Mouse (Mus musculus) spleen, postnatal 10 days (tissue): ENCODE measurements around the gene Gm8332.
"Not testable (repeated sequence)": the region's sequence is repeated elsewhere in the genome, so short reads cannot be mapped to it uniquely, and the experiment has no call there.

Experiments
- DNase-seq, 2 experiments: peaks; one replicate each; pipeline ENCODE4 v3.0.0; 2021 to 2022; ENCODE audit warnings: low spot score in 2 of 2

Gm8332 gene

DNA sequence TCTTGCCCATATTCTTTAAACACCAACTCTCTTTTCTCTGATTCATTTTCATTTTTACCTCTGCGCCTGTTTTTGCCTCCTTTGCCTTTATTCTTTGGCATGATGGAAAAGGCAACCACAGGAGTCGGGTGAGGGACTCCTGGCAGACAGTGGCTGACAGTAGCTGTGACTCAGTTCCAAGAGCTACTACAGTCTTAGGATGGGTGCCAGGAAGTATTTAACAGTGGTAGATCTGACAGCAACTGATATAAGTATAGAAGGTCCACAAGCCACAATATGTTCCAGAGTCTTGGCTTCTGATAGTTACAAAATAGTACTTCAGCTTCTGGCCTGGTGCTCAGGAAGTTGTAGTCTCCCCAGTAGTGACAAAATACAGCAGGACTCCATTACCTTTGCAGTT, at the start of gene Gm8332:
TSS of gene Gm8332 (minus strand) at position 101 of the 400 bp plus-strand sequence.
- DNase-seq, result not testable (repeated sequence)

DNA sequence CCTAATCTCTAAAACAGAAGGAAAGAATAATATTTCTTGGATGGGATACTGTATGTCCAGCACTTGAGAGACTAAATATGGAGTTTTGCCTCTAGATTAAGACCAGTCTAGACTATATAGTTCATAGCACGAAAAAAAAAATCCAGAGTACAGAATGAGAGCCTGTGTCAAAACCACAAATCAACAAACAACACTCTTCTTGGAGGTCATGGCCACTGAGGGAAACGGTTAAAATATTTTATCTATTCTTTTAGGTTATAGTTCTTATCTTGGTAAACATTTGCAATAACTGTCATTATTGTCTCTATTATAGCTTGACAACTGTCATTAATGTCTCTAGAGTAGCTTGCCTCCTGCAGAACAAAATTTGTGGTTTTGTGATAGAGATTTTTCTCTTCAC, 47.3 kb upstream of the Gm8332 start:
- DNase-seq, result not testable (repeated sequence)

DNA sequence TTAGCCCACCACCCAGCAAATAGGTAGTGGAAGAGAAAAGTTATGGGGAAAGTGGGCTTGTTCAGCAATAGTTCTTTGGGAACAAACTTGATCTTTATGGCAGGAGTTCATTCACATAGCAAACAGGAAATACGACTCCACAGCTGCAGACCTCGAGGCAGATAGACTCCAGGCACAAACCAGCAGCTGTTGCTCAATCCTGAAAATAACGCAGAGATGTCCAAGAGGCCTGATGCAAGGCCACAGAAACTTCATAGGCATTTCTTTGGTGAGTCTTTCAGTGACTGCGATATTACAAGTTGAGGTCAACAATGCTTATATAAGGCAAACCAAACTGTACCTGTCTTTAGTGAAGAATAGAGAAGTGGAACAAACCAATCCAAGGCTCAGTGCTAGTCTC, 43.2 kb upstream of the Gm8332 start:
- not testable (repeated sequence) for DNase-seq

DNA sequence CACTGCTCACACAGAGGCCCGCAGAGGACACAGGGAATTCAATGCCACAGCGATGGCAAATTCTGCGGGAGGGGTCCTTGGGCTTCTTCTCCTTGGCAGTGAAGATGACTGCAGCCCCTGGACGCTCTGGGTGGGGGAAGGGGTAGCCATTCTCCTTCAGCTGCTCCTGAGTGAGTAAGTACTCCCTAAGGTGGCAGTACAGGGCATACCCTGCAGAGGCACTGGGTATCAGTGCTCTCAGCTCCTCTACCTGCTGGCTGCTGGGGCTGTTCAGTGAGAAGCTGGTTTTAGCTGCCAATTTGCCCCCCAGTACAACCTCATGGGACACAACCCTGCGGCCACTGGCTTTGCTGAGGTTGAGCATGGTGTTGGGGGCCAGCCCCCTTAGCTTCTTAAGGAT, 35.3 kb upstream of the Gm8332 start:
- not testable (repeated sequence) for DNase-seq

DNA sequence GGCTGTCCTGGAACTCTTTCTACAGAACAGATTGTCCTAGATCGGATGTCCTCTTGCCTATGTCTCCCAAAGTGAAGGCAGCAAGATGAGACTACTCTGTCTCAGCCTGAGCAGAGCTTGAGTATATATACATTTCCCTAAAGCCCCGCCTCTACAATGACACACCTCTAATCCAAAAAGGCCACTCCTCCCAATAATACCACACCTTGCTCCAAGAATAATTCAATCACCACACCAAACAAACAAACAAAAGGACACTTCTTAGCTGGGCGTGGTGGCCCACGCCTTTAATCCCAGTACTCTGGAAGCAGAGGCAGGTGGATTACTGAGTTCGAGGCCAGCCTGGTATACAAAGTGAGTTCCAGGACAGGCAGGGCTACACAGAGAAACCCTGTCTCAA, 24.5 kb upstream of the Gm8332 start, which contains the start of gene Gm5662:
TSS of gene Gm5662 (minus strand) at position 101 of the 400 bp plus-strand sequence.
- not testable (repeated sequence) for DNase-seq

DNA sequence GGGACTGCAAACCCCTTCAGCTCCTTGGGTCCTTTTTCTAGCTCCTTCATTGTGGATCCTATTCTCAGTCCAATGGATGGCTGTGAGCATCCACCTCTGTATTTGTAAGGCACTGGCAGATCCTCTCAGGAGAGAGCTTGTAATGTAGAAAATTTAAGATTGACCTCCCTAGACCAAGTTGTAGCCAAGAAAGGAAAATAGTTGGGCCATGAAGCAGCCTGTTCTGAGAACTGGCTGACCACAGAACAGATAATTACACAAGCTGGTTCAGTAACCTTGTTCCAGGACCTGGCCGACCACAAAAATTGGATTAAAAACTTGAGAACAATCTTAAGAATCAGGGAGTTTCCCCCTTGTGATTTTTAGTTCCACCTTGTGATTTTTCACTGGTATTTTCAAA, 7.3 kb upstream of the Gm8332 start:
- DNase-seq, result no peak

DNA sequence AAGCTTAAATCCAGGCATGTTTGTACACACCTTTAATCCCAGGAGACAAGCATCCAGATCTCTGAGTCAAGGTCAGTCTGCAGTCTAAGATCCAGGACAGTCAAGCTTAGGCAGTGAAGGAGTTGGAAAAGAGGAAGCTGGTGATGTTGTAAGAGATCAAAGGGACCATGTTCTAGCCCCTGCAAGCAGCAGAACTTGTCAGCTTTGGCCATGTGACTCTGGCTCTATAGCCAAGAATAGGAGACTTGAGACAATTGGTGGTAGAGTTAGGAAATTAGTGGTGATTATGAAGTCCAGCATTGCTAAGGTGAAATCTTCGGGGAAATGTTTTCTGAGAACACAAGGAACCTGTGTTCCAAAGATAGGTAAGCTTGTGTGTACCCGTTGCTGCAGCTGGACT, 6.0 kb upstream of the Gm8332 start:
- DNase-seq, result not testable (repeated sequence)

DNA sequence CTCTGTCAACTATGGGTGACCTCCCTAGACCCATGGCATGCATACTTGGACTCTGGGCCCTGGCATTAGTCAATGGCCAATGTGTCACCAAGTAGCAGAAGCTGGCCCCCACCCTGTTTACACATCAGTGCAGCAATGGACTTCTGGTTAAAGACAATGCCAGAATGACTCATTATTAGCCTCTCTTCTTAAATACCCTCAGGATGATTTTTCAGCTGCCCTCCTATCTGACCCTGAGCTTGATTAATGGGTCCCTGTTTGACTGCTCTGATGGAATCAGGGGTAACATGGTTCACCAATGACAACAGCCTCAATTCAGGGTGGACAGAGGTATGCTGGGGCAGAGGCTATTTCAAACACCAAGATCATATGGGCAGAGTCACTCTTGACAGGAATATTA, 4.1 kb downstream of the Gm8332 start:
- not testable (repeated sequence) for DNase-seq

DNA sequence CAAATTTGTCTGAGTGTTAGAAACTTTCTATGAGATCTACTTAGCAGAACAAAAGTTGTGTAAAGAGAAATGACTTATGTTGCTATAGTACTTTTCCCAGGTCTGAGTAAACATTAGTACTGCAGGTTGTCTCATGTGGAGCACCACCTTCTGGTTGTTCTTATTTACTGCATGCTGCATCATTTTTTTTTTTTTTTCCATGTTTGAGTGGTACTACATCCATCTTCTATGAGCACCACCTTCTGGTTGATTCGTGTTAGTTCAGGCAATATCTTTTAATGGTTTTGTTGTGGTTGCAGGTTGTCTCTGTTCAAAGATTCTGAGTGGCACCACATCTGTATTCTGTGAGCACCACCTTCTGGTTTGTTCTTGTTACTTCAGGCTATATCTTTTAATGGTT, 7.0 kb downstream of the Gm8332 start:
- DNase-seq, result not testable (repeated sequence)

DNA sequence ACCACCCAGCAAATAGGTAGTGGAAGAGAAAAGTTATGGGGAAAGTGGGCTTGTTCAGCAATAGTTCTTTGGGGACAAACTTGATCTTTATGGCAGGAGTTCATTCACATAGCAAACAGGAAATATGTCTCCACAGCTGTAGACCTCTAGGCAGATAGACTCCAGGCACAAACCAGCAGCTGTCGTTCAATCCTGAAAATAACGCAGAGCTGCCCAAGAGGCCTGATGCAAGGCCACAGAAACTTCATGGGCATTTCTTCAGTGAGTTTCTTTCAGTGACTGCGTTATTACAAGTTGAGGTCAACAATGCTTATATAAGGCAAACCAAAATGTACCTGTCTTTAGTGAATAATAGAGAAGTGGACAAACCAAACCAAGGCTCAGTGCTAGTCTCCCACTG, 30.5 kb downstream of the Gm8332 start:
- DNase-seq, result no peak

DNA sequence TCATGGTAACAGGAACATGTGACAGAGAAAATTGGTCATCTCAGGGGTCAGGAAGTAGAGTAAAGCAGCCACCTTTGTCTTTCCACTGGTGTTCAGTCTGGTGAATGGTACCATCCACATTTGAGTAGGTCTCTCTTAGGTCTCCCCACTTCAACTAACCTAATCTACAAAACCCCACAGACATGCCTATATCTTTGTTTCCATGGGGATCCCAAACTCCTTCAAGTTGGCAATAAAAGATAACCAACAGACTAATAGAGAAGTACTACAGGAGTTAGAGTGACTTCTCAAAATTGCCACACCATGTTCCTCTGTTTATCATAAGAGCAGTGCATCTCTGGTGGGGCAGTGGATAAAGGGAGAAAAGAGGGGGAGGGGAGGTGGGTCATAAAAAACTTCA, 31.8 kb downstream of the Gm8332 start:
- DNase-seq, result not testable (repeated sequence)

DNA sequence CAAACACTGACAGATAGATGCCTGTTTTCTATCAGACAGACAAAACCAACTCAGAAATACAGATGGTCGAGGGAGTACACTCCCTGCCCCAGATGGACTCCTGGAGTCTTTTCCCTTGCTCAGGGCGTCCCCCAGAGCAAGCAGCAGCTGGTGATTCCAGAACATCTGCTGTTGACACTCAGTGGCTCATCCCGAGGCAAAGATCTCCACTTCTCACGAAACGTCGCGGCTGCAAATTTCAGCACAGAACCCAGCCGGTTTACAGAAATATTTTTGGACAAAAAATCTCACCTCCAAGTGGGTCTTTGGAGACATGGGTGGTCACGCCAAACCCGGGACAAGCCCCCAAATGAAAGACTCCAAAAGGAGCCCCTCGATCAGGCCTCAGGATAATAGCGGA, 35.3 kb downstream of the Gm8332 start:
- no peak for DNase-seq

DNA sequence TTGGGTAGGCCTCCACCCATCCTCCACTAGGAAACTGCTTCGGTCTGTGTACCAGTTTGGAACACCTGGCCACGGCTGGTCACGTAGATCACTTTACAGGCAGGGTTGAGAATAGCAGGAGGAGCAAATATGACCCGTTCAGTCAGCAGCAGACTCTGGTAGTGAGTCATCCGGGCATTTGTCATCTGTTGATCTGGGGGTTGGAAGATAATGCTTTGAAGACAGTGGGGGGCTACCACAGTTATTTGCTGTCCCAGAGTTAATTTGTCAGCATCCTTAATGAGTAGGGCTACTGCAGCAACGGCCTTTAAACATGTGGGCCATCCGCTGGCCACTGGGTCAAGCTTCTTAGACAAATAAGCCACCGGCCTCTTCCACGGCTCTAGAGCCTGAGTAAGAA, 38.4 kb downstream of the Gm8332 start:
- not testable (repeated sequence) for DNase-seq

DNA sequence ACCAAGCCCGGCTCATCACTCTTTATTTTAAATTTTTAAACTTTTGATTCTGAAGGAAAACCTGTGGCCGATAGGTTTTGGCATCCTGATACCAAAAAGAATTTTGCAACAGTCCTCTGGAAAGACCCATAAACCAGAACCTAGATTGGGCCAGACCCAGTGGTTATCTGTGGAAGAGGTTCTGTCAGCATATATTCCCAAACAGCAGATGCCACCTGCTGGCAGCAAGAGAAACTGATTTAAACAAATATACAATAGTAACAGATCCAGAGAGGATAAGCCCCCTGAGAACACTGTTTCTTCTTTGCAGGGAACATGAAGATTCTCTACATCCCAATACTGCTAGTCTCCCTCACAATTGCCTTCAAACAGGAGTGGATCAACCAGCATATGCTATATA, 47.0 kb downstream of the Gm8332 start:
- no peak for DNase-seq
